Mouse (Mus musculus) lung, adult 2 months (tissue): Measurements from ENCODE around the gene Fbxl17. TPM values are rescaled to one million over a fixed set of nuclear protein-coding genes. Genes with fewer than 3 reads are reported as not detected.

ENCODE experiments used
- DNase-seq: peaks from one replicate; pipeline ENCODE4 v3.0.0; 2022
- H3K4me1 ChIP-seq: fragments of 200-500 bp; 2 replicates; pipeline ENCODE4 v1.6.1; 2011; ENCODE audit warnings: low read length; ENCODE audit not compliant: control insufficient read depth, insufficient read depth
- H3K4me3 ChIP-seq: fragments of 200-500 bp; replicated peaks from 2 replicates; pipeline ENCODE3; 2011; ENCODE audit warnings: low read depth, mild to moderate bottlenecking, control low read depth, low read length; ENCODE audit errors: extremely low read depth
- CTCF ChIP-seq: fragments of 200-500 bp; IDR thresholded peaks from 2 replicates; pipeline ENCODE4 v1.5.1; 2011; ENCODE audit warnings: mild to moderate bottlenecking, low read length, control low read depth; ENCODE audit not compliant: insufficient read depth
- POLR2A ChIP-seq: fragments of 200-500 bp; IDR thresholded peaks from 2 replicates; pipeline ENCODE4 v1.6.1; 2011; ENCODE audit warnings: low read depth, mild to moderate bottlenecking, control low read depth, low read length, borderline replicate concordance; ENCODE audit errors: extremely low read depth
- WGBS: fragments of 180-500 bp; shearing (Covaris S2); methylation state at CpG from one replicate; pipeline ENCODE4 v1.1.7; 2018; 5-methylcytosine and 5-hydroxymethylcytosine counted together
- polyA plus RNA-seq: library from polyadenylated mRNA; depleted of rRNA; stranded (reverse); fragments of >200 nt; gene quantifications from 2 replicates; pipeline ENCODE4 v1.2.3, GENCODE M21; 2012

Gene Fbxl17
- polyA plus RNA-seq, 1 experiment = 7.5 TPM

DNA sequence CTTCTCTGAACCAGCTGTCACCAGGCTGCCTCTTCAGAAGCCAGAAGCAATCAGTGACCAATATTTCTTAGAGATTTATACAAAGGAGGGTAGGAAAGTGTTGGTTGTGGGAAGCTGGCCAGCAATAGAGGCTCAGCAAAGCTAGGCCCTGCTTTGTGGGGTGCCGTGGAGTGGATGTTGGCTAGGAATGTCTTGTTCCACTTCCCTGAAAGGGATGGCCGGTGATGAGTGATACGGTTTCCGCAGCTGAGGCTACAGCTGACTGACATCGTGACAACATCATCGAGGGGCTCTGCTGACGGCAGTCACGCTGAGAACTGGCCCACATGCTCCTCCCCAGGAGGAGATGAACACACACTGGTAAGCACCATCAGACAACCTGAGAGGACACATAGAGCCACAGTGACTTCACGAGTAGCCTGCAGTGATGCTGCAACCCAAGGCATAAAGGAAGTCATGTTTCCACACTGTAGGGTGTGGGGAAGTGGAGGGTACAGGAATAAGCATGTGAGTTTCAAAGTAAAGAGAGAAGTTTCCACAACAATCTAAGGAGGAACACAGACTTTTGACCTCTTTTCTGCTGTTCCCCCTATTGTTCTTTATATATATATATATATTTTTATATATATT, 456.7 kb downstream of the Fbxl17 start:
- DNase-seq = no peak
- no peak overlapping the region for H3K4me3 ChIP-seq
- WGBS = 78% methylated on average over 9 of the region's 9 CpGs
- no peaks in the 10 kb centered on the region for H3K4me1 ChIP-seq
- TF ChIP-seq CTCF (no peak), POLR2A (no peak)

DNA sequence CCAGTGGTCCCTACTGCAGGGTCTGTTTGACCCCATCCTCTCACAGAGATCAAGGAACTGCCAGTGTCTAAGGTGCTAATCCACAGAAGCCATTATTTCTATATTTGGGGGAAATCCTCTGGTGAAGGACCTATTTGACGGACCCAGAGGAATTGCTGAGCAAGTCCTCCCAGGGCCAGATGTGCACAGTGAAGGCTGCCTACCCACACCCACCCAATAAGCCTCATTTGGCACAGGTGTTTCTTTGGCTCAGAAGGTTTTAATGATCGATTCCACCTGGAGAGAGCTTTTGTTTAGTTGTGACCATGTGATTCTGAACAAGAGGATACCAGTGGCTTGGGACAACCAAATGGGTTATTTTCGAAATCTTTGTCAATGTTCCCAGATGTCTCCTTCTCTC, 462.3 kb downstream of the Fbxl17 start:
- Histone ChIP-seq H3K4me3 (no peak overlapping the region), H3K4me1 (no peaks in the 10 kb centered on the region)
- 85% methylated on average over 3 of the region's 3 CpGs for WGBS
- DNase-seq = no peak
- TF ChIP-seq CTCF (no peak), POLR2A (no peak)

DNA sequence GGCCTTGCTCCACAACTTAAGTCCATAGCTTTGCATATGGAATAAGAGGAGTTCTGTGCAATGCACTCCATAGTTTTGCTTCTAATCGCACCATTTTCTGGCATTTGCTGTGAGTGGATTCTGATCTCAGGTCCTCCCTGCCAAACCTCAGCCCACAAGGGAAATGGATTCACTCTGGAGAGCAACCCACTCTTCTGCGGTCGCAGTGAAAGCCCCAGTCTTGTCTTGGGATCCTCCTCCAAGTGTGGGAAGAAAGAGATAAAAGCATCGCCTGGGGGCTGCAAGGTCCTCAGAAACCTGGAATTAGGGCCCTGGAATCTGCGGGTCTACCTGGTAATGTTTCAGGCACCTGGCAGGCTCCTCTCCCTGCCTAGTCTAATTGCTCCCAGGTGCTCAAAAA, 466.7 kb downstream of the Fbxl17 start:
- 88% methylated on average over 5 of the region's 5 CpGs for WGBS
- H3K4me1 ChIP-seq = no peaks in the 10 kb centered on the region
- DNase-seq = no peak
- no peak for TF ChIP-seq POLR2A
- no peak for TF ChIP-seq CTCF
- no peak overlapping the region for H3K4me3 ChIP-seq

DNA sequence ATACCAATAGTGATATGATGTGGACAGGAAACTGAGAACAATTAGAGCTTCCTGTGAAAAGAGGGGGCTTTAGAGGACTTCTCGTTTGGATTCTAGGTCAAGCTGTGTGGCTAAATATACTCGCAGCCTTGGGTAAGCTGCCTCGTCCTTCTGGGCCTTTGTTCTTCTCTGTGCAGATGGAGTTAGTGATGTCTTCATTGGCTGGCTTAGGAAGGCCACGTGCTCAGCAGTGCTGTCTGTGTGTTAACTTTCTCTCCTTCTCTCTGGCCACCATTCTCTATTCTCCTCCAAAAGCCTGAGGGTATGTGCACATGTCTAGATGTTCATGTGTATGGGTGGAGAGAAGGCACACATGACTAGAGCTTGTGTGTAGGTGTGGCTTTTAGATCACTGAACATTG, 470.7 kb downstream of the Fbxl17 start:
- TF ChIP-seq CTCF (no peak), POLR2A (no peak)
- 41% methylated on average over 4 of the region's 4 CpGs for WGBS
- Histone ChIP-seq H3K4me1 (no peaks in the 10 kb centered on the region), H3K4me3 (no peak overlapping the region)
- no peak for DNase-seq

DNA sequence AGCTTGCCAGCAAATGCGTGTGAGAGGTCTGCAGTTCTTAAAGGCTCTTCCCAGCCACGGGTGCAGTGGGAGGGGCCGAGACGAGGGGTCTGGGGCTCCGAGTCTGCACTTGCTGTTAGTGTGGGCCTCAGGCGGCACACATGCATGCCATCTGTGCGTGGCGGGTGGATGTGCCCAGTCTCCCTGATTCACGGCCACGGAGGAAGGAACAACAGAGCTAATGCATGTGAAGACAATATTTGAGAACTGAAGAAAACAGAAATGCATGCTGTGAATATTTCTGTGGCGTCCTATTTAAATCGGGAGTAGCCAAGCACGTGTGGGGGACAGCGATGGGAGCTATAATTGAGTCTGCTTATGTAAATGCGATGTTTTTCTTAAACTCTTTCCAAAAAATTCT, 474.6 kb downstream of the Fbxl17 start:
- Histone ChIP-seq H3K4me3 (no peak overlapping the region), H3K4me1 (no peaks in the 10 kb centered on the region)
- DNase-seq = no peak
- WGBS = 55% methylated on average over 15 of the region's 15 CpGs
- TF ChIP-seq POLR2A = no peak
- TF ChIP-seq CTCF = no peak

DNA sequence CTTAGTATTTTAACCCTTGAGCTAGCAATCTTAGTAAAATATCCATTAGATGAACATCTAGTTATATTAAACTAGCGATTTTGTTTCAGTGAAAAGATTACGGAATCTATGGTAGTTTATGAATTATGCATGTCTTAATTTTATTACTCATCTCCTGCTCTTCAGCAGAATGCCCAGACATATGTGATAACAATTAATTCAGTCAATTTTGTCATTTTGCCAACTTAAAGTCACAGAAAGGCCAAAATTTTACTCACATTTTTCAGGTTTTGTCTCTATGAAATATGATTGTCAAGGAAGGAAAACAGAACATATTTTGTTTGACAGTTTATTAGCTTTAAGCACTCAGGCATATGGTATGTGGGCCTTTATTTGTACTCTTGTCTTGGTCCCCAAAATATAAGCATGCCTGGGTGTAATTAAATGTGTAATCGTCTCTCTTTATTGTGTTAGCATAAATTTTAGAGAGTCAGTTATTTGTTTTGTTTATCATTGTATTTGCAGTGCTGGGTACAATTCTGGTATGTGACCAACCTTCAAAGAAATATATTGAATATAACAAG, 482.1 kb downstream of the Fbxl17 start:
- no peak for DNase-seq
- TF ChIP-seq POLR2A = no peak
- no peak for TF ChIP-seq CTCF
- H3K4me3 ChIP-seq = no peak overlapping the region
- WGBS = 87% methylated on average over 3 of the region's 3 CpGs
- H3K4me1 ChIP-seq = no peaks in the 10 kb centered on the region

DNA sequence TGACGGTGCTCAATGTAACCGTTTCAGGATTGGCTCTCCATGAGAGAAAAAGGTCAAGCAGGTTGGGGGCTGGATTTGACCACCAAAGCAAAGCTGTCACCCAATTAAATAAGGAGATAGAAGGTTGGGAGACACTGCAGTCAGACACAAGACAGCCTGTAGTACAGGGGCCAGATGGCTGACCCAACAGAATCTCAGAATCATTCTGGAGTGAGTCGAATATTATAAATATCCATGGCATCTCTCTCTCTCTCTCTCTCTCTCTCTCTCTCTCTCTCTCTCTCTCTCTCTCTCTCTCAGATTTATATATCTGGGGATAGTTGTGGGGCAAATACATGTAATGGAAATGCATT, 487.3 kb downstream of the Fbxl17 start:
- DNase-seq = no peak
- TF ChIP-seq POLR2A = no peak
- no peak for TF ChIP-seq CTCF
- WGBS = 31% methylated on average over 3 of the region's 3 CpGs
- no peaks in the 10 kb centered on the region for H3K4me1 ChIP-seq
- no peak overlapping the region for H3K4me3 ChIP-seq

DNA sequence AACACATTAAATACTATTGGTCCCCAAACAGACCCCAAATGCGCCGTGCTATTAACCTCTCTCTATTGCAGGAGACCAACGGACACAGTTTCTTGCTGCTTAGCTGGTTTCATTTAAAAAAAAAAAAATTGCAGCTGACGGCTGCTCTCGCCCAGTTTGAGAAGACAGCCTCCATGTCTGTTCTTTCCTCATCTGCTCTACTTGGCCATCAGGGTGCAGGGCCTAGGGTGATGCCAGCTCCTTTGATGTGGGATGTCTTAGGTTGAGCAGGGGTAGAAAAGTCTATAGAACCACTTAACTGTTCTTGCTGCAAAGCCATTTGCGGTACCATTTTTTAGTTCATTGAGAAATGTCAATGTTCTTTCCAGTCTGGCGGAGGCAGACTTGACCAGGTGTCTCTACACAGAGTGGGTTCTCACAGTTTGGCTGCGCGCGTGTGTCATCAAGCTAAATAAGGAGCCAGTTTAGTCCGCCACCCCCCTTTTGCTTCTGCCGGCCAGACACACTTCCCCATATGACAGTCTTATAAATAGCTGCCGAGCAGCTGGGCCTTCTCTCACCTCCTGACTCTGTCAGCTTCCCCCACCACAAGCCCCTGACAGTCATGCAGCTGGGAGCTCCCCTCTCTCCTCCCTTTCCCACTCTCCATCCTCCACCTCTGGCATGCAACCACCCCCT, 487.8 kb downstream of the Fbxl17 start:
- no peak for DNase-seq
- Histone ChIP-seq H3K4me1 (no peaks in the 10 kb centered on the region), H3K4me3 (no peak overlapping the region)
- TF ChIP-seq POLR2A (no peak), CTCF (no peak)
- 52% methylated on average over 13 of the region's 13 CpGs for WGBS

DNA sequence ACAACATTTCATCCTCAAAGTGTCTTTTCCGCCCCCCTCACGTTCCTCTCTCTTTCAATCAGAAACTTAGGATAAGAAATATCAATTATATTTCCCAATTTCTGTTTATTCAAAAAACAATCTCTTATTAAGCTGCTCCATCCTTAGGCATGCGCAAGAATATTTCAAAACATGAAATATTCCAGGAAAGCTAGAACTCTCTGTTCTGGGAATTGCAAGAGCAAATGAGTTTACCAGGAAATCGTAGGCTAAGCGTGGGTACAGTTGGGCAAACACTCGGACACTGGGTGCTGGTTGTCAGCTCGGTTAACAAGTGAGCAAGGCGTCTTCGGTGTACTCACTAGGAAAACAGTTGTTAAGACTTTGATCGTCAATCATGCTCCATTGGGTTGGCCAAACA, 489.0 kb downstream of the Fbxl17 start:
- DNase-seq = no peak
- 85% methylated on average over 10 of the region's 10 CpGs for WGBS

DNA sequence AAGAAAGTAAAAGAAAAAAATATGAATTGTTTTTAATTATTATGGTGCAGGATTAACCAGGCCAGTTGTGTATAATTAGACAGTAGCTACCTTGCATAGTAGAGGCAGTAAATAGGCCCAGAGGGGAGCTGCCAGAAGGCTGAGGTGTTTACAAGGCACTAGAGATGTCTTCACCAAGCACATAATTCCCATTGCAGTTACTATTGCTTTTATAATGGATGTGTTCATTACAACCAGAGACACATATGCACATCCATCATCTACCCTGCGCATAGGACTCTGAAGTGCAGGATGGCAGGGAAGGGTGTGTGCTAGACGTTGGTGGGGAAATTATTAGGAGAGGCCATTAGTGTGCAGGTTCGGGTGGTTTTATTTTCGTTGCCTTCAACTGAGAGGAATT, 491.0 kb downstream of the Fbxl17 start:
- no peak for DNase-seq
- TF ChIP-seq POLR2A = no peak
- no peak for TF ChIP-seq CTCF
- Histone ChIP-seq H3K4me1 (no peaks in the 10 kb centered on the region), H3K4me3 (no peak overlapping the region)
- WGBS = 85% methylated on average over 4 of the region's 4 CpGs

More for the DNA sequence above, 489.0 kb downstream of the Fbxl17 start:
- Histone ChIP-seq H3K4me3 (no peak overlapping the region), H3K4me1 (no peaks in the 10 kb centered on the region)
- no peak for TF ChIP-seq CTCF
- TF ChIP-seq POLR2A = no peak
